Mouse (Mus musculus): ENCODE measurements around the gene 1810010H24Rik. TPM values are rescaled to one million over a fixed set of nuclear protein-coding genes. Genes with fewer than 3 reads are reported as not detected.
A peak's percentile ranks its signal among the peaks of the same experiment; 100 is the strongest.
"Not testable (repeated sequence)": the region's sequence is repeated elsewhere in the genome, so short reads cannot be mapped to it uniquely, and the experiment has no call there.

Gene 1810010H24Rik
- polyA plus RNA-seq, 1 experiment from 2014 or later = 2.1 TPM

GRCm38 (mm10) chr11:107015535-107016187 lies 9.8 kb upstream of the 1810010H24Rik start:
- H3K4me2 ChIP-seq; ATAC-seq (replicated peaks; ENCODE audit: low FRiP score); H3K36me3 ChIP-seq; H3K27ac ChIP-seq; H3K4me3 ChIP-seq (replicated peaks); H3K9me3 ChIP-seq (replicated peaks); H3K27me3 ChIP-seq; H3K9ac ChIP-seq: not testable (repeated sequence)
- H3K4me1 ChIP-seq = peaks cover 12% of the 10 kb centered on the region
- WGBS = 67% methylated on average over 11 of the region's 11 CpGs

DNA sequence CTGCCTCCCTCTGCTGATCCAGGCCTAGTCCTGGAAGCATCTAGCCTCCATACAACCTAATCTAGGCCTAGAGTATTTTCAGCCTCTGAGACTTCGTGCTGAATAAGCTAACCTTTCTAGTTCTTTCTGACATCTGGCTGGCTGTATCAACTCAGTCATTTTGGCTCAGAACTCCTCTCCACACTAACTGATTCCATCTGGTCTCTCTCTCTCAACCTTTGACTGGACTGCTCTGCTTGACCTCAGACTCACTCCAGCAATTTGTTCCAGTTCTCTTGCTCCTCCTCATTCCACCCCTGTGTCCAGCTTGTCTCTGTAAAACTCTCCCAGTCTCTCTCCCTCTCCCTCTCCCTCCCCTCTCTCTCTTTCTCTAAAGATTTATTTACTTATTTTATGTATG lies 8.6 kb upstream of the 1810010H24Rik start:
- H3K36me3 ChIP-seq = no peaks in the 10 kb centered on the region
- no peak overlapping the region for H3K9ac ChIP-seq
- 42% methylated on average over 1 of the region's 1 CpGs for whole genome bisulfite sequencing
- H3K27me3 ChIP-seq = no peaks in the 10 kb centered on the region
- ATAC-seq (replicated peaks; ENCODE audit: low FRiP score) = peak; percentile 54; the same call in 1 of the 2 replicates
- peaks cover 3% of the 10 kb centered on the region; the same call in 1 of the 2 replicates for H3K4me1 ChIP-seq
- no peak overlapping the region for H3K4me3 ChIP-seq (replicated peaks)
- no peak overlapping the region for H3K4me2 ChIP-seq
- H3K9me3 ChIP-seq (replicated peaks) = no peaks in the 10 kb centered on the region
- H3K27ac ChIP-seq = no peak overlapping the region

- 50% methylated on average over 6 of the region's 6 CpGs for WGBS
- no peak for ATAC-seq (replicated peaks; ENCODE audit: low FRiP score)
- Histone ChIP-seq H3K27ac (0 out of 2 replicates have a peak overlapping the region, but pooled peaks have one; percentile 32), H3K9ac (no peak overlapping the region), H3K9me3 (replicated peaks) (no peaks in the 10 kb centered on the region), H3K36me3 (no peaks in the 10 kb centered on the region), H3K4me1 (0 out of 2 replicates have a peak, but pooled peaks cover 3% of the 10 kb centered on the region), H3K4me2 (no peak overlapping the region), H3K4me3 (replicated peaks) (no peak overlapping the region), H3K27me3 (no peaks in the 10 kb centered on the region)
These were observed 8.1 kb upstream of the 1810010H24Rik start for GRCm38 (mm10) chr11:107017339-107017886.

GRCm38 (mm10) chr11:107018606-107019005 lies 6.9 kb upstream of the 1810010H24Rik start:
- H3K27me3 ChIP-seq = no peaks in the 10 kb centered on the region
- H3K36me3 ChIP-seq = no peaks in the 10 kb centered on the region
- H3K9me3 ChIP-seq (replicated peaks) = no peaks in the 10 kb centered on the region
- no peak overlapping the region for H3K4me3 ChIP-seq (replicated peaks)
- H3K27ac ChIP-seq = no peak overlapping the region
- 38% methylated on average over 8 of the region's 8 CpGs for WGBS
- ATAC-seq (replicated peaks; ENCODE audit: low FRiP score) = no peak
- H3K4me2 ChIP-seq = no peak overlapping the region
- H3K4me1 ChIP-seq = 0 out of 2 replicates have a peak, but pooled peaks cover 3% of the 10 kb centered on the region
- no peak overlapping the region for H3K9ac ChIP-seq

DNA sequence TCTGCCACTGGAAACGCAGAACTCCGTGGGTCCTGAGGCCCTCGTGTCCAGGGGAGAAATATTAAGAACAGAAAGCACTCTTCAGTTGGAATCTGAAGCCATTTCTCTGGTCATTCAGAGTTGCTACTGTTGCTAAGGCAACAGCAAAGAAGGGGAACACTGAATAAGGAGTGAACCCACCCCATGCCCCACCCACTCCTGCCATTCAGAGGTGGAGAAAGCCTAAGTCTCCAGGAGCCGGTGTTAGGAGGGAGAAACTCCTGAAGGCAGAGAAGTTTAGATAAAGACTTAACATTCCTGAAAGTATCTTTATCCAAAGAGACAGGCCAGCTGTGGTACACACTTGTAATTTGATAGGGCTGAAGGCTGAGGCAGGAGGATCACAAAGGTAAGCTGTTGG lies 6.2 kb upstream of the 1810010H24Rik start:
- no peaks in the 10 kb centered on the region for H3K36me3 ChIP-seq
- ATAC-seq (replicated peaks; ENCODE audit: low FRiP score) = no peak
- 81% methylated on average over 4 of the region's 4 CpGs for WGBS
- H3K4me1 ChIP-seq = peaks cover 9% of the 10 kb centered on the region
- no peak overlapping the region for H3K4me2 ChIP-seq
- H3K4me3 ChIP-seq (replicated peaks) = no peak overlapping the region
- H3K9me3 ChIP-seq (replicated peaks) = no peaks in the 10 kb centered on the region
- H3K27ac ChIP-seq = no peak overlapping the region
- no peak overlapping the region for H3K9ac ChIP-seq
- H3K27me3 ChIP-seq = no peaks in the 10 kb centered on the region

- ATAC-seq (replicated peaks; ENCODE audit: low FRiP score); H3K4me2 ChIP-seq; H3K9me3 ChIP-seq (replicated peaks); H3K4me3 ChIP-seq (replicated peaks); H3K36me3 ChIP-seq; H3K27ac ChIP-seq; H3K9ac ChIP-seq; H3K27me3 ChIP-seq: not testable (repeated sequence)
- 83% methylated on average over 5 of the region's 5 CpGs for WGBS
- H3K4me1 ChIP-seq = peaks cover 11% of the 10 kb centered on the region
These were observed 5.8 kb upstream of the 1810010H24Rik start for GRCm38 (mm10) chr11:107019722-107020121.

GRCm38 (mm10) chr11:107022050-107022683 lies 3.3 kb upstream of the 1810010H24Rik start:
- Histone ChIP-seq H3K36me3 (no peaks in the 10 kb centered on the region), H3K4me1 (peaks cover 35% of the 10 kb centered on the region), H3K9me3 (replicated peaks) (no peaks in the 10 kb centered on the region), H3K27me3 (no peaks in the 10 kb centered on the region), H3K9ac (no peak overlapping the region), H3K27ac (no peak overlapping the region), H3K4me2 (no peak overlapping the region), H3K4me3 (replicated peaks) (no peak overlapping the region)
- WGBS = 92% methylated on average over 13 of the region's 13 CpGs
- no peak for ATAC-seq (replicated peaks; ENCODE audit: low FRiP score)

DNA sequence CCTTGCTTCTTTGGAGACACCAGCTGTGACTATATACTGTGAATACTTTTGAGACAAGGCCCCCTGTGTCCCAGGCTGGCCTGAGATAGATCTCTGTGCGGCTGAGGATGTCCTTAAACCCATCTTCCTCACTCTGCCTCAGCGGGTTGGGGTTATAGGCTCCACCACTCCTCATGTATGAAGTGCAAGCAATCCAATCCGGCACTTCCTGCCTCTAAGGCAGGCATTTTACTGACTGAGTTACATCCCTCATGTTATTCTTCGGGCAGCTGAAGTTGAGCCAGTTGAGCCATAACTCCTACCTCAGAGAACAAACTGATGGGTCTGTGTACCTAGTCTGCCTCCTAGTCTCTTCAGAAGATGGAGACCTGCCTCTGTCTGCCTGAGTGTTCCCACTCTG lies 1.1 kb upstream of the 1810010H24Rik start:
- WGBS = 24% methylated on average over 4 of the region's 4 CpGs
- no peak for ATAC-seq (replicated peaks; ENCODE audit: low FRiP score)
- Histone ChIP-seq H3K9me3 (replicated peaks) (no peaks in the 10 kb centered on the region), H3K4me2 (peak overlapping the region; percentile 91), H3K27ac (peak overlapping the region; percentile 60), H3K4me1 (peaks cover 46% of the 10 kb centered on the region), H3K4me3 (replicated peaks) (peak overlapping the region; percentile 61; the same call in 1 of the 2 replicates), H3K9ac (no peak overlapping the region), H3K27me3 (no peaks in the 10 kb centered on the region), H3K36me3 (no peaks in the 10 kb centered on the region)

GRCm38 (mm10) chr11:107026554-107027430 lies 1.3 kb downstream of the 1810010H24Rik start:
- peak overlapping the region; percentile 91 for H3K4me2 ChIP-seq
- no peak overlapping the region for H3K9ac ChIP-seq
- 0 out of 2 replicates have a peak overlapping the region, but pooled peaks have one; percentile 14 for H3K27ac ChIP-seq
- 8% methylated on average over 12 of the region's 12 CpGs for WGBS
- no peaks in the 10 kb centered on the region for H3K27me3 ChIP-seq
- H3K4me3 ChIP-seq (replicated peaks) = peak overlapping the region; percentile 61
- no peaks in the 10 kb centered on the region for H3K36me3 ChIP-seq
- H3K4me1 ChIP-seq = peaks cover 55% of the 10 kb centered on the region
- no peak for ATAC-seq (replicated peaks; ENCODE audit: low FRiP score)
- no peaks in the 10 kb centered on the region for H3K9me3 ChIP-seq (replicated peaks)

- no peaks in the 10 kb centered on the region for H3K27me3 ChIP-seq
- peak overlapping the region; percentile 92 for H3K27ac ChIP-seq
- H3K4me1 ChIP-seq = peaks cover 64% of the 10 kb centered on the region
- H3K4me2 ChIP-seq = peak overlapping the region; percentile 91
- peak overlapping the region; percentile 74 for H3K9ac ChIP-seq
- peak; percentile 89 for ATAC-seq (replicated peaks; ENCODE audit: low FRiP score)
- peak overlapping the region; percentile 61 for H3K4me3 ChIP-seq (replicated peaks)
- WGBS = under 1% methylated on average over 105 of the region's 107 CpGs
- H3K9me3 ChIP-seq (replicated peaks) = no peaks in the 10 kb centered on the region
- H3K36me3 ChIP-seq = no peaks in the 10 kb centered on the region
These were observed 2.2 kb downstream of the 1810010H24Rik start for GRCm38 (mm10) chr11:107027431-107028274.

GRCm38 (mm10) chr11:107028275-107028618 lies 2.8 kb downstream of the 1810010H24Rik start:
- peaks cover 67% of the 10 kb centered on the region for H3K4me1 ChIP-seq
- no peaks in the 10 kb centered on the region for H3K27me3 ChIP-seq
- ATAC-seq (replicated peaks; ENCODE audit: low FRiP score) = peak; percentile 58
- WGBS = 4% methylated on average over 29 of the region's 29 CpGs
- H3K27ac ChIP-seq = peak overlapping the region; percentile 92
- peak overlapping the region; percentile 61 for H3K4me3 ChIP-seq (replicated peaks)
- H3K9ac ChIP-seq = peak overlapping the region; percentile 74
- no peaks in the 10 kb centered on the region for H3K36me3 ChIP-seq
- H3K9me3 ChIP-seq (replicated peaks) = no peaks in the 10 kb centered on the region
- H3K4me2 ChIP-seq = peak overlapping the region; percentile 91

Data from kidney, embryonic 15.5 days (tissue).